Mouse (Mus musculus) frontal cortex, adult 2 months (tissue): ENCODE measurements at regions not wholly inside any gene's neighbourhood (a gene's known extent, or its start where the extent isn't known, plus 50 kb on each side); places are given as distances from the start of the nearest gene placed in this dataset.

ENCODE experiments used
- DNase-seq, 2 experiments: peaks; one replicate each; pipeline ENCODE4 v3.0.0; 2022; ENCODE audit warnings: low spot score in 1 of 2; ENCODE audit errors: extremely low spot score in 1 of 2

DNA sequence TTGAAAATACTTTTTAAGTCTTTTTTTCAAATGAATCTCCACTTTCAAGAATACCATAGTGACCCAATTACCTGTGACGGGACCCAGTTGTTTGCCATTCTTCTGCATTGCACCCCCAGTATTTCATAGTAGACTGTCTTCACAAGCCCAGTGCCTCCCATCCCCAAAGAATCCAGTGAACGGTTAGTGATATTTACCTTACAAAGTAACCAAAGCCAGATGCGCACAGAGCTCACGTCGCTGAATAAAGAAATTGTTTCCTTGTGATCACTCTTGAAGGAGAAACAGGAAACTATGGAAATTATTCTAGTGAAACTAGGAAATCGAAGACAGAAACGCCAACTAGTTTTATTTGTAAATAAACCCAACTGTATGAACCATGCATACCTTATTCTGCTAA lies 91.4 kb upstream of the Ssbp2 start:
- DNase-seq, result no peak

DNA sequence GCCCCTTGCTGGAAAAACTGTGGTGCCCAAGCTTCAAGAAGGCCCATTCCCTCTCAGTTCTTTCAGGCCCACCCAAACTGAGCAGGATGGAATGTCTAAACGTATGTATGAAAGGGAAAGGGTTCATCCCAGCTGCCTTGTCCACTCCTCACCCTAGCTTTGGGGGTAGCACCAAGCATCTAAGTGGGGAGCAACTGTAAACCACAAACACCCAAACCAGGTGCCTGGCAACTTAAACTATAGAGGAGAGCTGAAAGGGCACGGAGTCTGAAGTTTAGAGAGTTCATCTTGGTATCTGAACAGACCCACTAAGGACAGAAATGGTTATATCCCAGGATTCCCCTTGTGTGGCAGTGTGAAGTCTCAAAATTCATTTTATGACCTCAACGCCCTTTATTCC lies 90.1 kb upstream of the Ssbp2 start:
- DNase-seq, result no peak

DNA sequence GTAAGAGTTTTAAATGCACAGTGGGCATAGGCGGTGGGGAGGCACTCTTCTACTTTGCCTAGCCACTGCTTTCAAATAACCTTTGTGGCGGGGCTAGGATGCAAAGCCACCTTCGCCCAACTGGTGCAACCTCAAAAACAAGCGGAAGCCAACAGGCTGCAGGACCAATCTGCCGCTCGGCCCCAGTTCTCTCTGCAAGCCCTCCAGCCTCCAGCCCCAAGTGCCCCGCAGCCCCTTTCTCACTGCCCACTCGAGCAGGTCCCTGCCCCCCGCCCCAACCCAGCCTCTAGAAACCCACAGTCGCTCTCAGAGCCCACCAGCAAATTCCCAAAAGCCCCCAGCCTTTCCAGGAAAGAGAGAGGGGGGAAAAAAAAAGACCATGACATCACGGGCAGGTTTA lies 89.6 kb upstream of the Ssbp2 start:
- DNase-seq, result no peak

DNA sequence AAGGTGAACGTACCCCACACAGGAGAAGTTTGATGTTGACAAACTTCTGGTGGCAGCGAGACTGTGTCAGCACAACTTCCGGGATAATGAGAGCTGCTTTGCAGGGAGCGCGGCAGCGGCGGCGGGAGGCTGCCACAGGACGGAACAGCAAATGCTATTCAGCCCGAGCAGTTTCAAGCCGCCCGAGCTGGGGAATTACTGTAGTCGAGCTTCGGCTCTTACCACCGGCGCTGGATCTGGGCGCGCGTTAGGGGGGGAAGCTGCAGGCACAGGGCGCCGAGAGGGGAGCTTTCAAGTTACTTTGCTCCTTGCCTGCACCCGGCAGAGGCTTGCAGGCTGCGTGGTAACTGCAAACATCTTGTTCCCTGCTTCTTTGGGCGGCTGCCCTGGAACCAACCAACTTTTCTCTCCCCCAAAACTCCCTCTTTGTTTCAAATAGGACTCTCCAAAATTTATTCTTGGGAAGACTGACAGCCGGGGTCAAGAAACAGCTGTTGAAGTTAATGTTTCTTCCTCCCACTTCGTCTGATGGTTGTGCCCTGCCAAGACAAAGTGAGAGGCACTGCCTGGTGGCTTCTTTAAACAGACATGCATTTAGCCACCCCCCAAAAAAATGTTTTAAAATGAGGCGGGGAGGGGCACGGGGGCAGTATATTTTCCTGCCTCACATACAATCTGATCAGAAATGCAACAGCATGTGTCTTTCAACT lies 89.0 kb upstream of the Ssbp2 start:
- peak; percentile 94 to 98 for DNase-seq

DNA sequence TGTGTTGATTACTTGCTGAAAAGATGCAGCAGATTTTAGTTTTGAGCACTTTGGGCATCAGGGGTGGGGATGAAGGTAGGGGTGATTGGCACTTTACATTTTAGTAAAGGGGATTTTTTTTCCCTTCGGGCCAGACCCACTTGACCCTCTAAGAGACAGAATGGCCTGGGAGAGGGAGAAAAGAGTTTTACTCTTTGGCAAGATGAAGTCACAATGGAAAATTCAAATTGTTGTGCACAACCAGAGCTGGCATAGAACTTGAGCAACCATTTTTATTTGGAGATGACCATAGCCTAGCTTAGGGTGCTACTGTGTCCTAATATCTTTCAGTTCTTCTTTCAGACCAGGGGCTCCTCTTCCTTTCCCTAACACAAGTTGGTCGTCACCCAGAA lies 88.5 kb upstream of the Ssbp2 start:
- DNase-seq, result no peak

DNA sequence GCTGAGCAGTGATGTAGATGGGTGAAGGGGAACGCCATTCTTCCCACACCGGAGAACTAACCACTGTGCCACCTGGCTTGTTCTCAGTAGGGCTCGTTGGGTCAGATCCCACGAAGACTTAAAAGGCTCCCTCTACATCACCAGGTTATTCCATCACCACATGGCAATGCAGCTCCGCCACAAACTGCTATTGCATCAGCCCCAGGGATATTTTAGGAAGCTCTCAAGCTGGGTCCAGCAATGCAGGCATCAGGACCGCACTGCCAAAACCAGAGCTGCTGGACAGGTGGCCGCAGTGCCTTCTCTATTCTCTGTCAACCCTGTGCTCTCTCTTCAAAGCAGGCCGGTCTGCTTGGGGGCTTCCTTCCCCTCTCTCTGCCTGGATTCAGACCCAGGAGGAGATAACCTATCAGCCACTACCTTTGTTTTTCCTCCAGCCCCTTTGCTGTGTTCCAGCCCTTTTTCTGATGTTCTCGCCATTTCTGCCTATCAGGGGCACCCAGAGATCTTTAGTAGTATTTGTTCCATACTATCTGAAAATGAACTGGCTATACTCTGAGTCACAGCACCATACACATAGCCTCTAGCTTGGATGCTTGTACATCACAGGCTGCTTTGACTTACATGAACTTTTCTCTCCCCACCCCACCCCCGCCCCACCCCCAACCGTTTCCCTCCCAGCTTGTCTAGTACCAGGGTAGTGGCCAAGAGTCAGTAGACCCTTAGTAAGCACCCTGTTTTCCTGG lies 87.8 kb upstream of the Ssbp2 start:
- no peak for DNase-seq

DNA sequence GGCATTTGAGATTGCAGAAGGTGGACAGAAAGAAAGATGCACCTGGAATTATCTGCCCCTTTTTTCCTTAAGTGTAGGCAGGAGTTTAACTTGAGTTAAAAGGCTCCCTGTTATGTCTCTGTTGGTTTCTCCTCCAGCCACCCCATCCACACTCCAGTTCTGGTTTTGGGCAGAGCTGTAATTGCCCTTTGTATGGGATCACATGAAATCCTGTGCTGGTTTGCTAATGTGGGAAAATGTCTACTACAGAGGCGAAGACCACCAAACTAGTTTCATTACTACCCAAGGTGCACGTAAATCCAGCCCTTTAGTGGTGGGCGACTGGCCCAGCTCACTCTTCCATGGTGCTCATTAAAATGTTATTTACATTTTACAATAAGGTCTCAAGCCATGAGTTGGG lies 85.9 kb upstream of the Ssbp2 start:
- peak in 1 of 2 experiments; percentile 35 for DNase-seq

DNA sequence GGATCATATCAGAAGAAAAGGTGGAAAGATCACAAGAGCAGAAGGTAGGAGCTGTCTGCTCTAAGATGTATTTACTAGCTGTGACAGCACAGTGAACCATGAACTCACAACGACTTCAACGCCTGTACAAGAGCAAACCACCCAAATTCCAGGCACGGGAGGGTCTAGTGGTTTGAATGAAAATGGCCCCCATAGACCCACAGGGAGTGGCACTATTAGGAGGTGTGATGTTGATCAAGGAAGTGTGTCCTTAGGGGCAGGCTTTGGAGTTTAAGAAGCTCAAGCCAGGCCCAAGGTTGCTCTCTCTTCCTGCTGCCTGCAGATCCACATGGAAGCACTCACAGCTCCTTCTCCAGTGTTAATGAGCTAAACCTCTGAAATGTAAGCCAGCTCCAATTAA lies 83.5 kb upstream of the Ssbp2 start:
- no peak for DNase-seq

DNA sequence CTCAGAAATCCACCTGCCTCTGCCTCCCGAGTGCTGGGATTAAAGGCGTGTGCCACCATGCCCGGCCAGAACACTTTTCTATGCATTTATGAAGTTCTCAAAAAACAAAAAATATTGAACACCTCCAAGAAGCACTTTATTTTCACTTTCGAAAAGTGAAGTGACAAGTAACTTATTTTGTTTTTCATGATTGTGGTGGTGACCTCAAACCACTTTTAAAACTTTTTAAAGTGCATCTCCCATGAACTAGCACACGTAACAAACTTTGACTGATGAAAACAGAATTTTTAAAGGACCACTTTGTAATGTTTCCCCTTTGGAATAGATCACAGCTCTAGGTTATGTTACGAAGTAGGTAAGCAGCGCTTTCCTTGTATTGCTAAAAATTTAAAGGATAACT lies 82.7 kb upstream of the Ssbp2 start:
- no peak for DNase-seq

DNA sequence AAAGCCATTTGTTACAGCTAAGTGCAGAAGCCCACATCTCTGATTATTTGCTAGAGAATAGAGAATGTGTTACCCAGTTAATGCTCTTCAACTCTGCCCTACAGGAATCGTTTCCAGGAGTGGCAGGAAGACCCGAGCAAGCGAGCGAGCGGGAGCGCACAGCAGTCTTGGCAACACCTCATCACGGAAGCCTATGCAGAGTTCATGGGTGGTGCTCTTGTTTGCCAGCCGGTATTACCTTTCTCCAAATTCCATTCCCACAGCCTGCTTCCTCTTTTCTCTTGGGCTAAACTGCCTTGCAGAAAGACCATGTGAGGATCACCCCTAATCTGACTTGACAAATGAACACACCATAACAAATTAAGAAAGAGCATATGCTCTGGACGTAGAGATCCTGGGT lies 82.1 kb upstream of the Ssbp2 start:
- no peak for DNase-seq

DNA sequence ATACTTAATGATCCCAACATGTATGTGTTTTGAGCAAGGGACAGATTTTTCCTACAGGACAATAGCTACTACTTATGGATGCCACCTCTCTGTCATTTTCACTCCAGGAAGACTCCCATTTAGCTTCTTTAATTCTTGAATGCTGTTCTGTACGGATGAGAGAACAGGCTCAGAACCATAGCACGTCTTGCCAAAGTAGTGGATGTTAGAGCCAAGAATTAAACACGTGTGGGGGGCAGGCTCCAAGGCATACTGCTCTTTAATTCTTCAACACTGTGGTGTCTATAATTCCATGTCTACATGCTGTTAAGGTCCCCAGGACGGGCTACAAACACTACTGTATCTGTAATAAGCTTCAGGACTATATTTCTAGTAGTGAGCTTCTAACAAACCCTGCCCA lies 74.7 kb upstream of the Ssbp2 start:
- DNase-seq, result peak in 1 of 2 experiments; percentile 33

DNA sequence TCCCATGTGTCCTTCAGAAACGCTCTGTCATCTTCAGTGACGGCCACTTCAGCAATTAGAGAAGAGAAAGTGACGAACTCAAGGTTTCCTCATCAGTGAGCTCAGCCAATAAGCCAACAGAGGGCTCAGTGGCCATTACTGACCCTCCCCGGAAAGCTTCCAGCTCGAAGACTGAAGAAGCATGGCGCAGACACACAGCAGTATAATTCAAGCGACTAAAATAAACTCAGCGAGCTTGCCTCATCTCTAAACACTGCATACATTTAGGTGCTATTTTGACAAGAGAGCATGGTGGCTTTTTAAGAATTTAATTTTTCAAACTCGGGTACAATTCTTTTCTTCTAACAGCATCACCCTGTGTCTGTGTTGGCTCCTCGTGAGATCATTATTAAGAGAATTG lies 72.2 kb upstream of the Ssbp2 start:
- peak in 1 of 2 experiments; percentile 49 for DNase-seq

DNA sequence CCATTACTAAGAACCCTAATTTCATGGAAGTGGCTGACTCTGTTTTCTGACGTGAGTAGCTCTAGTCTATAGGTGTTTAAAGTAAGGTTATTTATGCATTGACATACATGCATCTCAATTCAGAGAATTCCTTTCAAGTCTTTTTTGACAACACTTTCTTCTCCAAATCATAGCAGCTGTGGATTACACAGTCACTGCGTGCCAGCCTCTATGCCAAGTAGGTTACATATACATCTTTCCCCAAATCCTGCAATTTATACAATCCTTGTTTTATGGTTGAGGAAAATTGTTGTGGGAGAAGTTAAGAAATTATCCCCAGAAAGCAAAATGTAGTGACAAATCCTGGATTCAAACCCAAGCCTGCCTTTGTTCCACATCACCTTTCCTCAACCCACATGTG lies 56.5 kb upstream of the Ssbp2 start:
- no peak for DNase-seq

DNA sequence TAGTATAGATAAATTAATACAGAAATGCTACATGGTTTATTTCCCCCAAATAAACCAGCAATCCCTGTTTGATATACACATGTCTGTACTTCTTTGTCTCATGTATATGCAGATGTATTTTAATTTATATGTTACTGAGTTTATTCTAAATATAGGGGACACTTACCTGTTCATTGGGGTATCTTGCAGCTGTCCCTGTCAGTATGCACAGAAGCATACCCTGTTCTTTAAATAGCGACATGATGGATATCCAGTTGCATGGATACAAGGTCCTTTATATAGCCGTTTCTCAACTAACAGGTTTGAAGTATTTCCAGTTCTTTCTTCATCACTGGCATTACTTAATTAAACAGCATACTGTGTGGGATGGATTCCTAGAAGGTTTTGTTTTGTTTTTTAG lies 55.1 kb upstream of the Ssbp2 start:
- no peak for DNase-seq

DNA sequence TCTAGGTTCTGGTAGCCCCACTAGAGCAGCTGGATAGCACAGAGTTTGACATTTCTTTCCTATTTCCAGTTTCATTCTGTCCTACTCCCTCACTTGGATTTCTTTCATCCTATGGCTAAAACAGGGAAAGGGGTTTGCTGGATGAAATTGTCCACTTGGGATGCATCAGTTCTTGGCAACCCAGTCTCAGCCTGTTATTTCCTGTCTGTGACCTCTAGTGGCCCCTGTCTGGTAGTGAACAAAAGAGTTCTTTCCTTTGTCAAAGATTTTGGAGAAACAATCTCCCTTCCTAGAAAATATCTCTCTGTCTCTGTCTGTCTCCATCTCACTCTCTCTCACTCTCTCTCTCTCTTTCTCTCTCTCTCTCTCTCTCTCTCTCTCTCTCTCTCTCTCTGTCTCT lies 50.0 kb upstream of the Ssbp2 start:
- no peak for DNase-seq
